Mouse (Mus musculus) urinary bladder, adult 2 months (tissue): Measurements from ENCODE around the gene Vmn1r50. TPM values are rescaled to one million over a fixed set of nuclear protein-coding genes. Genes with fewer than 3 reads are reported as not detected.
"Not testable (repeated sequence)": the region's sequence is repeated elsewhere in the genome, so short reads cannot be mapped to it uniquely, and the experiment has no call there.

Experiments used
- DNase-seq: peaks from one replicate; pipeline ENCODE4 v3.0.0; 2022; ENCODE audit warnings: low spot score
- polyA plus RNA-seq: library from polyadenylated mRNA; depleted of rRNA; stranded (reverse); fragments of >200 nt; gene quantifications from 2 replicates; pipeline ENCODE4 v1.2.3, GENCODE M21; 2012; rRNA removed

Vmn1r50 gene
- not detected in 2 replicates for polyA plus RNA-seq

GRCm38 (mm10) chr6:90101130-90101529, at the start of gene Vmn1r50:
Vmn1r50 (plus strand) TSS chr6:90101430.
- no peak for DNase-seq

DNA sequence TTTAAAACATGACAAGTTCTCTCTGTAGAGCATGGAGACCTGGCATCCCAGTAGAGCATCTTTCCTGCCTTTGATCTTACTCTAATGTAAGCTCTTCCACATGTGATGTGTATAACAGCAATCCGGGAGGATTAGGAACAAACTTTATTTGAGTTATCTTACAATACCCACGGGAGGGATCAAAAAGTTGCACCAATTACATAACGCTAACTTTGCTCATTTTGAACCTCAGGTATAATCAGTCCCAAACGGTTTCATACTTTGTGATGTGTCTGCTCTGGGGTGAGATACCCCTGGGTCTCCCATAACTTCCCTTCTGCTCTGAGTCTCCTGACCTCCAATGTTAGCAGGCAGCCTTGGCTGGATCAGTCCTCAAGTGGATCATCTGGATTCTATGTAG, 22.8 kb upstream of the Vmn1r50 start, which contains the start of gene Vmn1r49:
Gene Vmn1r49, minus strand, starts transcription at position 101 of the 400 bp plus-strand sequence.
- no peak for DNase-seq

GRCm38 (mm10) chr6:90100566-90100965, 664 bp upstream of the Vmn1r50 start:
- no peak for DNase-seq

DNA sequence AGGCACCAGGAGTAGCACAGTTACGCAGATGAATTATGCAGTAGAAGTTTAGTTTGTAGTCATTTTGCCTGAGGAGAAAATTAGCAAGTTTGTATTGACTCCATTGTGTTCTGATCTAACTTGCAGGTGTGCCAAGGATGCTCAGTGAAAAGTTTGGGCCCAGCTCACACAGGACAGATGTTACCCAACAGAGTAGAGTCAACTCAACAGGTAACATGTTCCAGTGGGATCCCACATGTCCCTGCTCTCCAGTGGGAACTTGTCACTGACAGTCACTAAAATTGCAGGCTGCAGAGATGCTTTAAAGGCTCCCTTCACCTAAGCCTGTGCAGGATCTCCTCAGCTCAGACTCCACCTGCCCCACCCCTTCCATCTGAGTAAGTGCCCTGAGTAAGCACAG, 21.1 kb downstream of the Vmn1r50 start, which contains the start of gene Vmn1r51:
Gene Vmn1r51, plus strand, starts transcription at position 301 of the 400 bp plus-strand sequence.
- DNase-seq: not testable (repeated sequence)

Other genes starting within 250 kb of the Vmn1r50 start
- not detected in 2 replicates for gene Vmn1r42, start 225.0 kb upstream of the Vmn1r50 start, polyA plus RNA-seq
- gene Vmn1r43, start 225.0 kb upstream of the Vmn1r50 start, polyA plus RNA-seq: not detected in 2 replicates
- gene Vmn1r44, start 217.8 kb upstream of the Vmn1r50 start, polyA plus RNA-seq: not detected in 2 replicates
- not detected in 2 replicates for gene Vmn1r45, start 160.8 kb upstream of the Vmn1r50 start, polyA plus RNA-seq
- gene Vmn1r46, start 132.1 kb upstream of the Vmn1r50 start, polyA plus RNA-seq: not detected in 2 replicates
- not detected in 2 replicates for gene Vmn1r47, start 85.3 kb upstream of the Vmn1r50 start, polyA plus RNA-seq
- gene Vmn1r48, start 64.6 kb upstream of the Vmn1r50 start, polyA plus RNA-seq: not detected in 2 replicates
- gene Vmn1r49, start 22.9 kb upstream of the Vmn1r50 start, polyA plus RNA-seq: not detected in 2 replicates
- gene Vmn1r51, start 21.2 kb downstream of the Vmn1r50 start, polyA plus RNA-seq: not detected in 2 replicates
- gene Vmn1r52, start 73.4 kb downstream of the Vmn1r50 start, polyA plus RNA-seq: not detected in 2 replicates
- not detected in 2 replicates for gene V1ra8, start 101.4 kb downstream of the Vmn1r50 start, polyA plus RNA-seq
- gene Vmn1r53, start 123.0 kb downstream of the Vmn1r50 start, polyA plus RNA-seq: 0.10 TPM in 1 of 2 replicates, not detected in the other
- gene Vmn1r54, start 144.9 kb downstream of the Vmn1r50 start, polyA plus RNA-seq: not detected in 2 replicates
- gene BC048671, start 199.8 kb downstream of the Vmn1r50 start, polyA plus RNA-seq: not detected in 2 replicates
- 0.29 and 0.31 TPM in 2 replicates for gene Chst13, start 223.8 kb downstream of the Vmn1r50 start, polyA plus RNA-seq
- gene Uroc1, start 231.9 kb downstream of the Vmn1r50 start, polyA plus RNA-seq: 0.21 and 0.23 TPM in 2 replicates